Mouse (Mus musculus) kidney, embryonic 14.5 days (tissue): Measurements from ENCODE around the gene Top2b. TPM values are rescaled to one million over a fixed set of nuclear protein-coding genes. Genes with fewer than 3 reads are reported as not detected.
A peak's percentile ranks its signal among the peaks of the same experiment; 100 is the strongest.

ENCODE experiments used
- ATAC-seq: fragments of 200-750 bp; cut with Nextera tagmentation; 2 replicates; pipeline ENCODE4 v1.8.0; 2017; ENCODE audit warnings: moderate number of reproducible peaks, mild to moderate bottlenecking, moderate TSS enrichment, moderate library complexity; ENCODE audit not compliant: low FRiP score, low TSS enrichment
- H3K27ac ChIP-seq: fragments of 300-500 bp; sonication (generic); 2 replicates; pipeline ENCODE4 v1.5.1; 2014; ENCODE audit warnings: low read depth, mild to moderate bottlenecking, low read length, moderate library complexity, mixed read lengths
- H3K27me3 ChIP-seq: fragments of 300-500 bp; sonication (generic); 2 replicates; pipeline ENCODE4 v1.6.1; 2014; ENCODE audit warnings: mild to moderate bottlenecking, low read length; ENCODE audit not compliant: control insufficient read depth, insufficient read depth
- H3K36me3 ChIP-seq: fragments of 300-500 bp; sonication (generic); 2 replicates; pipeline ENCODE4 v1.6.1; 2014; ENCODE audit warnings: low read length, mixed read lengths; ENCODE audit not compliant: control insufficient read depth, insufficient read depth
- H3K4me1 ChIP-seq: fragments of 300-500 bp; sonication (generic); 2 replicates; pipeline ENCODE4 v1.6.1; 2014; ENCODE audit warnings: low read length, mixed read lengths; ENCODE audit not compliant: control insufficient read depth, insufficient read depth
- H3K4me2 ChIP-seq: fragments of 300-500 bp; sonication (generic); replicated peaks from 2 replicates; pipeline ENCODE4 v1.6.1; 2014; ENCODE audit warnings: low read depth, mild to moderate bottlenecking, low read length
- H3K4me3 ChIP-seq: fragments of 300-500 bp; sonication (generic); 2 replicates; pipeline ENCODE4 v1.5.1; 2014; ENCODE audit warnings: mild to moderate bottlenecking, low read length
- H3K9ac ChIP-seq: fragments of 300-500 bp; sonication (generic); 2 replicates; pipeline ENCODE4 v1.6.1; 2014; ENCODE audit warnings: low read depth, mild to moderate bottlenecking, low read length, moderate library complexity
- H3K9me3 ChIP-seq: fragments of 300-500 bp; sonication (generic); 2 replicates; pipeline ENCODE4 v1.6.1; 2016; ENCODE audit warnings: low read length; ENCODE audit not compliant: control insufficient read depth
- WGBS: fragments of 180-500 bp; shearing (Covaris S2); extraction: QIAGEN DNeasy Blood & Tissue Kit; methylation state at CpG from one replicate; pipeline ENCODE4 v1.1.7; 2014; 5-methylcytosine and 5-hydroxymethylcytosine counted together
- polyA plus RNA-seq: library from polyadenylated mRNA; unstranded; fragments of >200 nt; fragmentation: Nextera tagmentation; extraction: Ambion mirVana; gene quantifications from 2 replicates; pipeline ENCODE4 v1.2.1, GENCODE M21; 2014

Top2b gene
- polyA plus RNA-seq, 1 experiment from 2014 or later, result 92.5 TPM

DNA sequence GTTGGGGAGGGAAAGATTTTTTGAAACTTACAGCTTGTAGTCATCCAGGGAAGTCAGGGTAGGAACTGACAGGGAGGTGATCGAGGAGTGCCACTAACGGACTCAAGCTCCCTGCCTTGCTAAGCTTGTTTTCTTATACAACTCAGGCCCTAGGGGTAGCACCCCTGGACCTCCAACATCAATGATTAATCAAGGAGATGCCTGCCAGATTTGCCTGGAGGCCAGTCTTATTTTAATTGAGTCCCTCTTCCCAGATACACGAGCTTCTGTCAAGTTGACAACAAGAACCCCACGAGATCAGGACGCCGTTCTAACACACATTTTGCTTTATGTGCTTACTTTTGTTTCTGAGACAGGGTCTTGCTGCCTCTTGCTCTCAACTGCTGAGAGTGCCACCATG lies 115.6 kb downstream of the Top2b start:
- Histone ChIP-seq H3K4me3 (no peak overlapping the region), H3K9ac (no peak overlapping the region), H3K9me3 (no peaks in the 10 kb centered on the region), H3K4me2 (no peak overlapping the region), H3K27ac (no peak overlapping the region), H3K36me3 (no peaks in the 10 kb centered on the region), H3K4me1 (0 out of 2 replicates have a peak, but pooled peaks cover 7% of the 10 kb centered on the region), H3K27me3 (no peaks in the 10 kb centered on the region)
- WGBS, result 54% methylated on average over 6 of the region's 6 CpGs
- ATAC-seq, result no peak

DNA sequence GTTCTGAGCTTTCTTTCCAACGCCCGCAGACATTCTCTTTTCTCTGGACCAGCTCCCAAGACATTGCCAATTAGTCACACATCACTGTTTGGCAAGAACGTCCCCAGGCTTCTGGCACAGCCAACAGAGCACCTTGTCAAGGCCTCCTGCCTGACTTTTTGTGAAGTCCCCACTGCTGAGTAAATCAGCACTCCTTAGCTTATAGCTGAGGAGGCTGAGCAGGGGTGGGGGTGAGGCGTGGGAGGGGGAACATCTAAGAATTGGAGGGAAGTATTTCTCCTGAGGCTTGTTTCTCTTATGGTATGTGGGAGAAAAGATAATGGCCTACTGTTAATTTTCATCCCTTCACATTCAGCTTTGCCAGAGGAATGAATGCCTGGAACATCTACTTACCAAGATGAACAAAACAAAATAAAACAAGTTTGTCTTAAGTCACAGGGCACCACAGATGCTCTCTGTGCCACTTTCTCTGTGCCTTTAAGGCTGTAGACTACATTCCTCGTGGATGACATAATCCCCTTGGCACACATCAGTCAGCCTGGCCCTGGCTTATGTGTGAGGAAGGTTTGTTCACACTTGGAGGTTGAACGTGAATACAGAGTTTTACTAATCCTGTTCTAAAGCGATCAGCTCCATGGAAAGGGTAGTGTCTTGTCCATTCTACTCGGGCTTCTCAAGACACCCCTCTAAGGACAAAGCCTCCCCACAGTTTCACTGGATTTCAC lies 118.8 kb downstream of the Top2b start:
- Histone ChIP-seq H3K4me1 (0 out of 2 replicates have a peak, but pooled peaks cover 7% of the 10 kb centered on the region), H3K9ac (no peak overlapping the region), H3K4me2 (no peak overlapping the region), H3K27ac (no peak overlapping the region), H3K27me3 (no peaks in the 10 kb centered on the region), H3K4me3 (no peak overlapping the region), H3K9me3 (no peaks in the 10 kb centered on the region), H3K36me3 (no peaks in the 10 kb centered on the region)
- ATAC-seq, result peak; percentile 70; the same call in 1 of the 2 replicates
- WGBS, result 60% methylated on average over 8 of the region's 8 CpGs

Other genes with a start within 250 kb of the Top2b start
- gene Ngly1, start 115.9 kb upstream of the Top2b start, polyA plus RNA-seq, result 28.4 and 36.6 TPM in 2 replicates
- 0.64 and 2.3 TPM in 2 replicates for gene Oxsm, start 115.4 kb upstream of the Top2b start, polyA plus RNA-seq